Mouse (Mus musculus): ENCODE data around the gene Pfkm.

Pfkm gene

DNA sequence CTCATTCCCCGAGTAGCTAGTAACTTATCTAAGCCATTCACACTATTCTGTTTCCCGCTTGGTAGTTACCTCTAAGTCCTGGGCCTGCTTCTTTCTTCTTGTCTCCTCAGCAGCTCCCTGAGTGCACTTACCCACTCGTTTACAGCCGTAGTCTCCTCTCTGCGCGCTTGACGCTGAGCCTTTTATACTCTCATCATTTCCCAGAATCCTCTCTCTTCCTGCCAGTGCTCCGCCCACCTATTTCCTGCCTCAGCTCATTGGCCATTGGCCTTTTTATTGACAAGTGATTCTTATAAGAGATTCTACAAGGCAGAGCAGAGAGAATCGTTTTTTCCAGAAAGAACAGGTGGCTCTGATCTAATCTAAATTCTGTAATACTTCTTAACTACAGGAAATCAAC is 6.1 kb downstream of the Pfkm start:
- no peak for DNase-seq (ENCODE audit: low spot score)

DNA sequence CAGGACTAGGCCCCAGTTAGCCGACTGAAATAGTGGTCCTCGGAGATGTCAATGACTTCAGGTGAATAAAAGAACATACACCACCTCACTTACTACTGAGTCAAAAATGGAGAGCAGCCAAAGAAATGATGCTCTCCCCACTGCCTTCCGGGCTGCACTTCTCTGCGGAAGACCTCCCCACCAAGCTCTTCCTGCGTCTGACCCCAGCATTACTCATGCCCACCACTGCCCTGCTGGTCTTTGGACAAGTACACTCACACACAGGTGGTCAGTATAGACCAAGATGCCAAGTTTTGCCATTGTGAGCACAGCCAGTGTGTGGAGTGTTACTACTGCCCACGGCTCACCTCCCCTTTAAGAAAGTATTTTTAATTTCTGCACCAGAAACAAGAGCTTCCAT is 10.0 kb downstream of the Pfkm start:
- DNase-seq (ENCODE audit: low spot score): no peak

DNA sequence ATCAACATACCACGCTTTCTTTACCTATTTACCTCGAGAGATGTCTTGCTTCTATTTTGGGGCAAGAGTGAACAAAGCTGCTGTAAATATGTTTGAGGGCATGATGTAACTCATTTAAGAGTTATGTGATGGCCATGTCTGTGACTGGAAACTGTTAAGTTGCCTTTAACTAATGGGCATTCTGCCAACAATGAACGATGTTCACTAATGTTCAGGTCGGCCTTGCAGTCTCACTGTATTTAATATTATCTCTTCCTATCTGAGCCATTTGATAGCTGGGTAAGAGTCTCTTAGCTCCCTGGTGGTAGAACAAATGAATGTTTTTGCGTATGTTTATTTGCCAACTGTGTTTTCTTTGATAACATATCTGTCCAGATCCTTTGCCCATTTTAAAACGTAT is 14.1 kb downstream of the Pfkm start:
- DNase-seq (ENCODE audit: low spot score): no peak

DNA sequence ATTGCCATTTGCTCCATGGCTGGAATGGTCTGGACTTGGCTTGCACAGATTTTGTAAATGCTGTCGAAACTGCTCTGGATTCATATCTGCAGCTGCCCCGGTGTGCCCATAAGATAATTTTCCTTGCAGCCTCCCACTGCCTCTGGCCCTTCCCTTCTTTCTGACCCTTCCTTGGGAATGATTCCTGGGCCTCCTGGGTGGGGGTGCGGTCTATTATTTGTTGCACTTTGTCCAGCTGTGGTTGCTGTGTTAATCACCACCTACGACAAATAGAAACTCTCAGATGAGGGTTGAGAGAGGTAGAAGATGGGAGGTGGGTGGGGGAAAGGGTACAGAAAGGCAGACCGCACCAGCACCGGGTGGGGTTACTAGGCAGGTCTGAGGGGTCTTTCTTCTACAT is 14.8 kb downstream of the Pfkm start:
- no peak for DNase-seq (ENCODE audit: low spot score)

DNA sequence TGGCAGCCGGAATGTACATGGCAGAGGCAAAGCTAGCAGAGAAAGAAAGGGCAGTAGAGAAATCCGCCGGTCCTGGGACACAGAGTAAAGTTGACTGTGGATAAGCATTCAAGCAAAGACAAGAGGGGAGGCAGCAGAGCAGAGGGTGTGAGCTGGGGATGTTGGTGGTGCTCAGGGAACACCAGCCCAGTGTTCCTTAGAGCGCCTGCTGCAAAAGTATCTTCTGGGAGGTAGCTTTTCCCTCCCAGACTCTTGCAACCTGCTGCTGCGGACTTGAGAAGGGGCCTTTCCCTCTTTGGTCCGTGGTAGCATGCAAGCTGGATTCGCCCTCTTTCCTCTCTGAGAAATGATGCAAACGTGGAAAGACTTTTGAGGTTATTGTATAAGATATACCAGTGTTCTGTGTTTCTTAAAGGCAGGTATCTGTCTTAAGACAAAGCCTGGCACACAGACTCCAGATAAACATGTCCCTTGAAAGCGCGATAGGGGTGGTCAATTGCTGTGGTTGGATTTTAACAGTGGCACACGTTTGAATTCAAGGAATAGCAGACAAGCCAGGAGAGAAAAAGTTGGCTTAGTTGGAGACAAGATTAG is 15.4 kb downstream of the Pfkm start:
- no peak for DNase-seq (ENCODE audit: low spot score)

DNA sequence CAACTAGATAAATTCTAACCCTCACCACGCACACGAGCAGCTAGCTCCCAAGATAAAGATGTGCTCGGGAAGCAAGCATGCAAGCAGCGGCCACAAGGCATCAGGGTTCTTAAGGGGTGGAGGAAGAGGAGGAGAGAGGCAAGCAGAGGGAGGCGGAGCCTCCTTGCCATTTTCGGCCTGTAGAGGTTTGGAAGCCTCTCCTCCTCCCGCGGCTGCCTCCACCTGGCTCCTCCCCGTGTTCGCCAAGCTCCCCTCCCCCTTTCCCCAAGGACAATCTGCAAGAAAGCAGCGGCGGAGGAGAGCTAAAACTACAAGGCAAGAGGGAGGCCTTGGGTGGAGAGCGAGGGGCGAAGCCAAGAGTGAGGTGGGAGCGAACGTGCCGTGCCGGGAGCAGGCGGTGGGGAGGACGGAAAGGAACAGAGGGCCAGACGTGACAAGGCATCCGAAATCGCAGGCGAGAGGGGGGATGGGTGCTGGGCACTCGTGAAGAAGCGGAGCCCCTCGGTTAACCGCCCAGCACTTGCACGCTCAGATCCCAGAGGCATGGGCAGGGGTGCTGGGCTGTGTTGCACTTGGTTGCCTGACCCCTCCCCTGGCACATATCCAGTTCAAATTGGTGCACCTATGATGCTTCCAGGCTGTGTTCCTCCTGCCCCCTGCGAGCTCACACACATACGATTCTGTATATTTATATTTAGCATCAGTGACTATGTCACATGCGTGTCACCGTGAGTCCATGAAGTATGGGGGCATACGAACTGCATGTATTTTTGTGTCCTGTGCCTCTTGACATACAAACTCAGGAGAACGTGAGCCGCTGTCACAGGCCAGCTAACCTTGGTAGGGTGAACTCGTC is 16.1 kb downstream of the Pfkm start:
- peak; percentile 85 for DNase-seq (ENCODE audit: low spot score)

DNA sequence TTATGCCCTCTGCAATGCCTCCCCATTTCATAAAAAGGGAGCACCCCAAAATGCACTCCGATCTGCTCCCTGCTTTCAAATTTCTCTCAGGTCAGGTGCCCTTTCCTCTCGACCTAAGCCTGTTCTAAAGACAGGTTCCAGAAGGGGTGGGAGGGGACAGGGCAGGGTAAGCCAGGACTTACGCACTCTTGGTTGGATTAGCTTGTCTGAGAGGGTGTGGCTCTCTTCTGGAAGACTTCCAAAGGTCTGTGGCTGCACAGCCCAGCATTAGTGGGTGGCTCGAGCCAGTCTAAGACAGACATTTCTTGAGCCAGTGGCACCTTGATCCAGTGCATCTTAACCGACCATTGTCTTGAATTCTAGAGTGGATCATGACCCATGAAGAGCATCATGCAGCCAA is 19.4 kb downstream of the Pfkm start:
- peak; percentile 37 for DNase-seq (ENCODE audit: low spot score)

DNA sequence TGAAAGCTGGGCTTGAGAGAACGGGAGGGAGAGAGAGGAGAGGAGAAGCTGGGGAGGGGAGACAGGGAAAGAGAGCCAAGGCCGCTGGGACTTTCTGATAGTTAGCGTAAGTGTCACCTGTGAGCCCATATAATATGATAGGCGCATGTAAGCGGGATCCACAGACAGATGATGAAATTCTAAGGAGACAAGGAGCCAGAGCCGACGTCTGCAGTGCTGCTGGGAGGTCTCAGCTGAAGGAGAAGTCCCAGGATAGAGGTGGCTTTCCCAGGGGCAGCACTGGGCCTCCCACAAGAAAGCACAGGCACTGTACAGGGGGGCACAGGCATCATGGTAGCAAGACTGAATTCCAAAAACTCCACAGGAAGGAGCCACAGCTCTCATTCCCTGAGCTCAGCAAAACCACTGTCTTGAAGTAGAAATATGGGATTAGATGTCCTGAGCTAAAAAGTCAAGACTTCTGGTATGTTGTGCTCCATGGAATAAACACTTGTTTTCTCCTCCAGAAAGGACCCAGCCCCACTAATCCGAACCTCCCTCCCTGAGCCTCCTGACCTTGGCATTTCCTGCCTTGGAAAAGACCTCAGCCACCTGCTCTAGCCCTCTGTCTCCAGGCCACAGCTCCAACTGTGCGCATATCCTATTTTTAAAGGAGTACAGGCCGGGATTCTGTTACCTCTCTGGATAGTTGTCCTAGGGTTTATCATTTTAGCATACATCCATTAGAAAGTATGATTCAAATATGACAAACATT is 21.9 kb downstream of the Pfkm start:
- no peak for DNase-seq (ENCODE audit: low spot score)

DNA sequence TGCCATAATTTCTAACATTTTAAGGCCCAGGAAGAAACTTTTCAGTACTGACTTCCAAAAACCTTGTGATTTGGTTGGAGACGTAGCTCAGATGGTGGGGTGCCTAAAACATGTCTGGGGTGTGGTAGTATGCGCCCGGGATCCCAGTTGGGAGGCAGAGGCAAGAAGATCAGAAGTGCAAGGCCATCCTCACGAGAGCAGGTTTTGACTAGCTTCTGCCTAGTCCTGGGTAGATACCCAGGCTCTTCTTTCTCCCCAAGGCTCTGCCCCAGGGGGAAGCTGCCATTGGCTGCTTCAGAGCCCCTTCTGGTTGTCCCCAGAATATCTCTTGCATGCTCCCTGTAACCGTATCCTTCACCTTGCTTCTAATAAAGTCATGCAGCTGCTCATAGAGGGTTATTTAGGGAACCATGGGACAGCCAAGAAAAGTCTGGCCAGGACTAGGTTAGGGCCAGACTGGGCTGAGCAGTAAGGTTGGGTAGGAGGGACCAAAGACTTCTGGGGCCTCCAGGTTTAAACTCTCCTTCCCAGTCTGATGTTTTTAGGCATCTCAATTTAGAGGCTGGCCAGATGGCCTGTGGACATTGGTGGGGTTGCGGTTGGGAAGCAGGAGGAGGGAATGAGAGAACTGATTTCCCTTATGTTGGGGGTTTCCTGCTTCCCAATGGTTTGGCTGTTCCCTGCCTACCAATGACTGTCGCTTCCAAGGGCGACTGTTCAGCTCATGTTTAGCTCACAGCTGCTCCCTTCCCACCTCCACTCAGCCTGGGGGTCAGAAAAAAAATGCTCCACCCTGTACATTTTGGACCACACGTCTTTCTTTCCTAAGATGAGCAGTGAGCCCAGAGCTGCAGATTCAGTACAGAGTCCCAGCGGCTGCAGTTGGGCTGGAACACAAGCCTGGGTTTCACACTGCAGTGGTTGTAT is 22.7 kb downstream of the Pfkm start:
- no peak for DNase-seq (ENCODE audit: low spot score)

DNA sequence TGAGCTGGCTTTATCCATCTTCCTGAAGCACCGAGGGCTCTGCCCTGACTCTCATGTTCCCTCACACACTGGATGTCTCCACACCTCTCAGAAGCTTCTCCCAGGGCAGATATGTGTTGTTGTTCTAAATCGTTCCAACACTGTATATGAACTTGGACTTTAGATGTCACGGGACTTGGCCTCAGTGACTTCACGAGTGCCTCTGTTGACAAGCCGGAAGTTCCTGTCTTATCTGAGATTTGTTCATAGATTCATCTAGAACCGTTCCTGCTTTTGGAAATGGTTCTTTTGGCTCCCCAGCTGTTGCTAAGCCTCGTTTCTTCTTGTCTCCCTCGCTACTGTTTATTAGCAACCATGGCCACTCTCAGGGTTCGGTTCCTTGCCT is 23.4 kb downstream of the Pfkm start:
- DNase-seq (ENCODE audit: low spot score): no peak

DNA sequence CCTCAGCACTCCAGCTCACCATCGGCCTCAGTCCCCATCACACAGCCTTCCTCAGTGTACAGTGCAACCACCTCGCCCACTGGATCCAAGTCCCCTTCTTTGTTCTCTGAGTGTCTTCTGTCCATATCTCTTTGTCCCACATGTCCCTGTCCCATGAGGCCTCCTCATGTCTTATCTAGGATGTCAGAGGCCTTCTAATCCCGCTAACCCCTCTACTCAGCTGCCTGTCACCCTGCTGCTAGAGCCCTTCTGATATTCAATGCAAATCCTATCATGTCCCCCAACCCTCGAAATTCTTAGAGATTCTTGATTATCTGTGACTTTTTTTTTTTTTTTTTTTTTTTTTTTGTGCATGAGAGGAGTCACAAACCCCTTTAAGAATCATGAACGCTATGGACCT is 23.9 kb downstream of the Pfkm start:
- DNase-seq (ENCODE audit: low spot score): peak; percentile 65

DNA sequence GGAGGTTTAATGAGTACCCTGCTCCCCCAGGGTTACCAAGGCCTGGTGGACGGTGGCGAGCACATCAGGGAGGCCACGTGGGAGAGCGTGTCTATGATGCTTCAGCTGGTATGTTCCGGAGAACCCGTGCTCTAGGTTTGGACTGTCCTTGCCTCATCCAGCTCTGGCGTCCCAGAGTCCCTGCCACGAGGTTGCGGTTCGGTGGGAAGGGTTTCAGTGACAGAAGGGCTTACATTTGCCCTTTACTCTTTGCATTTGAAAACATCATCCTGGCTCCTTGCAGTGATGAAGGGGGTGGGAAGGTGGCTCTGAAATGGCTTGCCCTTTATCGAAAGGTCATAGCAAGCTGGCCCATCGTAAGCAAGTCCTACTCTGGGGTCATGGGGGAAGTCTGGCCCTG is 27.0 kb downstream of the Pfkm start:
- DNase-seq (ENCODE audit: low spot score): no peak

DNA sequence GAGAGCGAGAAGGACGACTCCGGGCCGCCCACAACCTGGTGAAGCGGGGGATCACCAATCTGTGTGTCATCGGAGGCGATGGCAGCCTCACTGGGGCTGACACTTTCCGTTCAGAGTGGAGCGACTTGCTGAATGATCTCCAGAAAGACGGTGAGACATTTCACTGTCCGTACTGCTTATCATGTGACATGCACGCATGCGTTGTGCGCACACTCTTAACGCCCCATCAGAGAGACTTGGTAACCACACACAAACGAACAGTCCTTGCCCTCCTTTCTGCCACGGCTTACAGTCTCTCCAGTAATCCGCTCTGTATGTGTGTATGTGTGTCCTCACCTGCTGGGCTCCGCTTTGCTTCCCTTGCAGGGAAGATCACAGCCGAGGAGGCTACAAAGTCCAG is 28.4 kb downstream of the Pfkm start:
- no peak for DNase-seq (ENCODE audit: low spot score)

DNA sequence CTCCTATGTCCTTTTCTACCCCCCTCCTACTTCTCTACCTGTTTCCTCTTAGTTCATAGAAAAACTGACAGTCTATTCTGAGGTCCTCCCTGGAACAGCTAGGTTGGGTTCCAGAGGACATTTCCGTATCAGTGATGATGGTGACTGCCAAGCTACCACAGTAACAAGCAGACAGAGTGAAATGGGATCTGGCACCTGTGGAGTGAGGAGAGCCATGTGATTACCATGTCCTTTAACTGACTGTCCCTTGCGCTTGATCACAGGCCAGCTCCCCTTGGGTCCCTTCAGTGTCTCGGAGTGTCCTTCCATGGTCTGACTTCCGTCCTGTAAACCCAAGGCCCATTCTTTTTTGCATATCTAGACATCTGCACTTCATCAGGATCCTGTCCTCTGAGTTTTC is 38.6 kb downstream of the Pfkm start:
- no peak for DNase-seq (ENCODE audit: low spot score)

DNA sequence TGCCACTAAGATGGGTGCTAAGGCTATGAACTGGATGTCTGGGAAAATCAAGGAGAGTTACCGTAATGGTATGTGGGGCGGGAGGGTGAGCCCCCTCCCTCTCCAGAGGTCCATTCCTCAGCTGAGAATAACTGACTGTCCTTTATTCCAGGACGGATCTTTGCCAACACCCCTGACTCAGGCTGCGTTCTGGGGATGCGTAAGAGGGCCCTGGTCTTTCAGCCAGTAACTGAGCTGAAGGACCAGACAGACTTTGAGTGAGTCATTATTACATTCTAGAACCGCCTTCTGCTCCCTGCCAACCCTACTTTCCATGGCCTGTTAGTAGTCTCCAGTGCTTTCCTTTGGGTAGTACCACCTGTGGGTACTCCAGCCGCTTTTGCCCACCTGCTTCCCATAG is 39.1 kb downstream of the Pfkm start:
- DNase-seq (ENCODE audit: low spot score): no peak

DNA sequence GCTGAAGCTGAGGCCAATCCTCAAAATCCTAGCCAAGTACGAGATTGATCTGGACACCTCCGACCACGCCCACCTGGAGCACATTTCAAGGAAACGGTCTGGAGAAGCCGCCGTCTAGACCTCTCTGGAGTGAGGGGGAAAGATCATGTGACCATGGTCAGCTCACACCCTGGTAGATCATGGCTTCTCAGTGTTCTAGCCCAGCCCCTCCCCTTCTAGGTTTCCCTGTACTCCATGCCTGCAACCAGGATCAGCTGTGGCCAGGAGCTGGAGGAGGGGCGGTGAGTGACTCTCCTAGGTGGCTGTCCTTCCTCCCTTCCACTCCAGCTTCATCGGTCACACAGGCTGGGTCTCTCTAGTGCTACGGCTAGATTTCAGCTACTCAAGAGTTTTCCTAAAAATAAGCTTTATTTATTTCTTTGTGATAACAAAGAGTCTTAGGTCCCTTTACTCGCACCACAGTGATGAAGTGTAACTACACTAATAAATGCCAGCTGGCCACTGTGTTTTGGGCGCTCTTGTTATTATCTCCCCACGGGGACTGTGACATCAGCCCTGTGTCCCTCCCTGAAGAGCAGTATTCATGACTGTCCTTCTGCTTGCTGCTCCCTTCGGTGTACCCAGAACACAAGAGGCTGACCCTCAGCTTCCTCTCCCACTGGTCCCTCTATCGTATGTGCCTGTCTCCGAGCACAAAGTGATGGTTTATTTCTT is 39.7 kb downstream of the Pfkm start:
- DNase-seq (ENCODE audit: low spot score): no peak

DNA sequence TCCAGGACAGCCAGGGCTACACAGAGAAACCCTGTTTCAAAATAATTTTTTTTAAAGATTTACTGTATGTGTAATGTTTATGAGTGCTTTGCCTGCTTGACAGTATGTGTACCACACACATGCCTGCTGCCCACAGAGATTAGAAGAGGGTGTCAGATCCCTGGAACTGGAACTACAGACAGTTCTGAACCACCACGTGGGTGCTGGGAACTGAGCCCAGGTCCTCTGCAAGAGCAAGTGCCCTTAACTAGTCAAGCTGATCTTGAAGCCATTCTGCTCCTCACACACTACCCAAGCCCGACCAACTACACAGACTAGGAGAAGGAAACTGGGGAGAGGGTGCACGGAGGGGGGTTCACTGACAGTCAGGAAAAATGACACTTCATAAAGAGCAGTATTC is 41.1 kb downstream of the Pfkm start:
- DNase-seq (ENCODE audit: low spot score): no peak

DNA sequence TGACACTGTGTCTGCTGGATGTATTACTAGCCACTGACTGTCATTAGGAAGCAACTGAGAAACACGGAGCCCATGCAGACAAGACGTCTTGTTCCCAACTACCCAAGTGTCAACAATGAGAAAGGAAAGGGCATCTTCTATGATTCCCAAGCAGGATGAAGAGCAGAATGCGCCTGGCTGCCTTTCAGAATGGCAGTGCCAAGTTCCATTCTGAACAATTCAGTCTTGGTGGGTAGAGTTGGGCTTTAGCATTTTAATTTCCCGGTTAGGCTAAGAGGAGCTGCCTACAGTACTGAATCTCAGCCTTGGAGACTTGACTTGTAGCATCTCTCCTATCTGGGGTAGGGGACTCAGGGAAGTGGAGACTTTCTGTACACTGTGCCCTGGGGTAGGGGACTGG is 41.6 kb downstream of the Pfkm start:
- no peak for DNase-seq (ENCODE audit: low spot score)

DNA sequence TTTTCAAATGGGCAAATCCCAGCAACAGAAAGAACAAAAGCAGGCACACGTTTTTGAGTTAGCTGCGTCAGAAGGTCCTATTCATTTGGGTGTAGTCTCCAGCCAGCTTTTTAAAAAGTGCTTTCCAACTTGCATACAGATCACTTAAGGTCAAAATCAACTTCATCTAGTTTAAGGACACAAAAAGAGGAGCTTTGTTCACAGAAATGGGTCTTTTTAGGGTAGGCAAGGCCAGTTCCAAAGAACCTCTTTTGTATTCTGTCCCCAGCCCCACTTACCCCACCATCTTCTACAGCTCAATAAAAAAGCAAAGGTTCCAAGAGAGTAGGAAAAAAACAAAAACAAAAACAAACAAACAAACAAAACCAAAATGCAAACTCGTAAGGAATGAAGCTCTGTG is 42.3 kb downstream of the Pfkm start:
- DNase-seq (ENCODE audit: low spot score): no peak

DNA sequence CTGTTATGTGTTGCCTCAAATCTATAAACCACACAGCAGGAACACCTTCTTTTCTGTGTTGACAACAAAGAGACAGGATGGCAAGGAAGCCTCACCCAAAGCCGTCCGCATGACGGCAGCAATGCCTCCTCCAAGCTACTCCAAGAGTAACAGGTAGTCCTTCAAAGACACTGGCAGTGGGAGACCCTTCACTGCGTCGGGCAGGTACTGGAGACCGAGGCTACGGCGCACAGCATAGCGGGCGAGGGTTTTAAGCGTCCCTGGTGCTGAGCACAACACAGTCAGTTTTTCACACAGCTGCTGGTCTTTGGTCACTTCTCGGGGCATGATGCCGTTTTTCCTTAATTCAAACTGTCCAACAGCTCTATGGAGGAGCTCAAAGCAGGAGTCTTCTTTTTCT is 43.3 kb downstream of the Pfkm start:
- no peak for DNase-seq (ENCODE audit: low spot score)

DNA sequence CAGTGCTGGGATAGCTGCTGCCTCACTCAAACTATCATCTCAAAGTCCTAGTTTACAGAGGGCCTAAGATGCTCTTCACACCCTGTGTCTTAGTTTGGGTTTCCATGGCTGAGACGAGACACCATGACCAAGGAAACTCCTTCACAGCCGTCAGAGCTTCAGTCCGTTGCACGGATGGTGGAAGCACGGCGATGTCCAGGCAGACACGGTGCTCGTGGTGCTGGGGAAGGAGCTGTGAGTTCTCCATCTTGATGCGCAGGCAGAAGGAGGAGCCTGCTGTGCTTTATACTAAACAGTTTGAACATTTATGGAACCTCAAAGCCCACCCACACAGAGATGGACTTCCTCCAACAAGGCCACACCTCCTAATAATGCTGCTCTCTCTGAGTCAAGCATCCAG is 44.5 kb downstream of the Pfkm start:
- no peak for DNase-seq (ENCODE audit: low spot score)

DNA sequence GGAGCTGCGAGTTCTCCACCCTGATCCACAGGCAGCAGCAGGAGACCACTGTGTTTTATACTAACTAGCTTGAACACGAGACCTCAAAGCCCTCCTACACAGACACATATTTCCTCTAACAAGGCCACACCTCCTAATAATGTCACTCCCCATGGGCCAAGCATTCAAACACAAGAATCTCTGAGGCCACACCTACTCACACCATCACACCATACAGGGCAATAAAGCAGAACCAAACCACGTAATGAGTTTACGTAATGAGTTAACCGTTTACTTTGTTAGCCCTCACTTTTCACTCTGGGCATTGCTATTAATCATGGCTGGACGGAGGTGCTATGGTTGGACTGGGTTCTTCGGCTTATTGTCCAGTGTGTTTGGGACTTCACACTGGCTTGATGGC is 47.4 kb downstream of the Pfkm start:
- no peak for DNase-seq (ENCODE audit: low spot score)
